Mouse (Mus musculus): ENCODE measurements around the gene Dst.

DNA sequence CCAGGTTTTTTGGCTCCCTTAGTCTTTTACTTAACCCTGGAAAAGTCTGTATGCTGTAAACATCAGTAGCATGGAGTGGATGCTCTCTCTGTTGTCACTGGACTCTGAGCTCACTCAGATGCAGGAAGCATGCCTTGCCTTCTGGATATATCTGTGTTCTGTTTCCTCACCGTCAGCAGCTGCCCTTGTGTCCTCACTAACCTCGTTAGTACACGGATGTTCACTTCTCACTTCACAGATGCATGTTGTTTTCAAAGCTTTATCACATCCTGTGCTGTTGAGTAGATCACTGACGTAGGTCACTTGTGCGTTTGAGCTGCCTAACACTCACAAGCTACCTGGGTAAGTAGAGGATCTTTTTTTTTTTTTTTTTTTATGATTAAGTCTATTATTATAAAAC, 279.5 kb downstream of the Dst start:
- TF ChIP-seq POLR2A (IDR thresholded peaks at IDR 0.05; ENCODE audit: low read depth, low read length) (no peak), CTCF (conservative IDR thresholded peaks at IDR 0.05; ENCODE audit: insufficient read depth, insufficient read length, low read depth, low read length) (no peak)

Data from kidney, adult 2 months (tissue).